Mouse (Mus musculus): ENCODE measurements around the gene Sap30bp. TPM values are rescaled to one million over a fixed set of nuclear protein-coding genes. Genes with fewer than 3 reads are reported as not detected.

Sap30bp gene
- total RNA-seq, 2 experiments from 2014 or later = 40.4 to 45.5 TPM

DNA sequence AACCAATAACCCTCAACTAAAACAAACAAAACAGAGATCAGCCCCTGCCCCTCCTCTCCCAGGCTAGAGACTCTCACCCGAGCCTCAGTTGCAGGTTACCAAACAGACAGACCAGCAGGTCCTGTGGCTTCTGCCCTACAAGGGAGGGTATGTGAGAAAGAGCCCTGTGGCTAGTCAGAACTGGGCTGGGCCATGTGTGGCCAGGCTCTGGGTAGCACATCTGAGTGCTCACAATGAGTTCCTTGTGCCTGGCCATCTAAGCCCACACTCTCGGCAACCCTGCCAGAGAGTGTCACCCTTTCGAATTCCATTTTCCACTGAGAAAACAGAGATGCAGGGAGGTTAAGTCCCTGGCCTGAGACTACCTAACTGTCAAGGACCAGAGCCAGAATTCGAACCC, 59.0 kb downstream of the Sap30bp start:
- DNase-seq (ENCODE audit: low spot score in 2 of 2) = no peak
- intact Hi-C loops (cut with DNase I) = no loop called here

GRCm38 (mm10) chr11:115995256-115995655, 62.2 kb downstream of the Sap30bp start:
- intact Hi-C loops (cut with DNase I) = no loop called here
- no peak for DNase-seq (ENCODE audit: low spot score in 2 of 2)

DNA sequence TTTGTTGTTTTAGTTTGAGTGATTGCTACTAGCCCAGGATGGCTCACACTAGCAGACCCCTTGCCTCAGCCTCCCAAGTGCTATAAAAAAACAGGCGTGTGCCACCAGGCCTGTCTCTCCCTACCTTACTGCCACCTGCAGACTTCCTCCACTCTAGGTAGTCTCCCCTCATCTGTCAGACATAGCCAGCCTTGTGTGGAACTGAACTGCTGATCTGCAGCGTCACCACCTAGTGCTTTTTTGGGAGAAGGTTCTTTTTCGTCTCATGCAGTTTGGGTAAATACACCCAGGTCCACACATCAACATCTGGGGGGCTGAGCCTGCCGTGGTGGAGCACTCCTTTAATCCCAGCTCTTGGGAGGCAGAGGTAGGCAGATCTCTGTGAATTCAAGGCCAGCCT, 64.0 kb downstream of the Sap30bp start:
- intact Hi-C loops (cut with DNase I) = no loop called here
- DNase-seq (ENCODE audit: low spot score in 2 of 2) = no peak

- intact Hi-C loops (cut with DNase I) = loop anchor here (2.0 kb wide), 1 partner anchor 59 kb away; no protein-coding TSS in a partner anchor
- no peak for DNase-seq (ENCODE audit: low spot score in 2 of 2)
Measured at GRCm38 (mm10) chr11:115997662-115998061, 64.6 kb downstream of the Sap30bp start.

- no peak for DNase-seq (ENCODE audit: low spot score in 2 of 2)
- intact Hi-C loops (cut with DNase I) = loop anchor here (2.0 kb wide), 1 partner anchor 60 kb away; no protein-coding TSS in a partner anchor
Measured at GRCm38 (mm10) chr11:115999027-115999426, 65.9 kb downstream of the Sap30bp start.

DNA sequence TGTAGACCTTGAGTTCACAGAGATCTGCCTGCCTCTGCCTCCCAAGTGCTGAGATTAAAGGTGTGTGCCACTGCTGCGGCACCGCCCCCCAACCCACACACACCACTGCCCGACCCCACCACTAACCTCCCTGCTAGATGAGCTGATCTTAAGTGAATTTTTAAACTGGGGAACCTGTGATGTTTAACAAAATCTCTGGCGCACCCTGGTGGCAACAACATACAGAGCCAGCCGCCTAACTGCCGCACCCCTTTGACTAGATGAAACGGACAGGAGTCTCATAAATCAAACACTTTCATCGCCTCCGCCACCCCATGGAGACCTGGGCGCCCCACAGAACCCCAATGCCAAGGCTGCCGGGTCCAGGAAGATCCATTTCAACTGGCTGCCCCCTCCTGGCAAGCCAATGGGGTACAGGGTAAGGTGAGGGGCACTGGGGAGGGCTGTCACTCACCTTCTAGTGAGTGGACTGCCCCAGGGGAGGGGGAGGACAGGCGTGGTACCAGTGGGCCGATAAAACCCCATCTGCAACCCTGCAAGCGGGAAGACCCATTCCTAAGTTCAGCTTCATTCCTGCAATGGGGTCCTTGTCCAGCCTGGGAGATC, 66.6 kb downstream of the Sap30bp start:
- peak; percentile 74 to 75 for DNase-seq (ENCODE audit: low spot score in 2 of 2)
- intact Hi-C loops (cut with DNase I) = loop anchor here (2.0 kb wide), 1 partner anchor 61 kb away; no protein-coding TSS in a partner anchor

- DNase-seq (ENCODE audit: low spot score in 2 of 2) = no peak
- intact Hi-C loops (cut with DNase I) = no loop called here
Measured at GRCm38 (mm10) chr11:116000607-116001006, 67.5 kb downstream of the Sap30bp start.

DNA sequence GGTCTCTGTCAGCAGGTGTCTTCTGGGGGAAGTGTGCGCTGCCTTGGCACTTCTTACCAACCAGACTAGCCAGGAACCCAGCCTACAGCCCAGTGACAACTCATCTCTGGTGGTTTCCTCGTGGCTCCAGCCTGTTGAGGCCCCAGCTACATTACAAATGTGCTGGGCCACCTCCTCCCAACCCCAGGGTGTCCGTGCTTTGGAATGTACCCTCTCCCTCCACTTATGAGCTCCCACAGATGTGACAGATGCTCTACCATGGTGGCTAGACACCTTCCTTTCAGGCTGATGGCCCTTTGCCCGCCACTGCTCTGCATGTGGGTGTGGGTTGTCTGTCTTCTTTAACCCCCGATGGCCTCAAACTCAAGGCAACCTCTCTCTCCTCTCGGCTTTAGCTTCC, 68.6 kb downstream of the Sap30bp start:
- no peak for DNase-seq (ENCODE audit: low spot score in 2 of 2)
- intact Hi-C loops (cut with DNase I) = no loop called here

- DNase-seq (ENCODE audit: low spot score in 2 of 2) = no peak
- intact Hi-C loops (cut with DNase I) = no loop called here
Measured at GRCm38 (mm10) chr11:116002894-116003293, 69.8 kb downstream of the Sap30bp start.

DNA sequence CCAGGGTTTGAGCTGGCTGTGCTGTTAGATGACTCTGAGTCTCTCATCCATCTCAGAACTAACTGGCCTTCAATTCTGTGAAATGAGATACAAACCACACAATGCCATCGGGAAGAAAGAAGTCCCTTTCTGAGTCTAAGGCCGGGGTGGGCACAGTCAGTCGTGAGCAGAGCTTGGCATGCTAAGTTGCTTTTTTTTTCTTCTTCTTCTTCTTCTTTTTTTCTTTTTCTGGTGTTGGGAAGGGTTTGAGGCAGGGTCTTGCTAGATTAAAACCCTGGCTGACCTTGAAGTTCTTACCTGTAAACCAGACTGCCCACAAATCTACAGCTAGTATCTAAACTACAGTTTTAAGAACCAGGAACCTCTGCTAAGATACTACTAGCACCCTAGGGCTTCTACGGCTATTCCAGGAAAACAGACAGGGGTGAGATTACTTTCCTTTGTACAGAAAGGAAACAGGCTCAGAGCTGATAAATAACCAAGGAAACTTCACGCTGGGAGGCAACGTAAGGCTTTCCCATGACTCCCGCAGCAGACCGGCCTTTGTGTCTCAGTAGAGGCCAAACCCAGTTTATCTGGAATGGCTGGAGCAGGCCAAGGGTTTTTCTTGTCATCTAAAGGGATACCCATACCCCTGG, 71.2 kb downstream of the Sap30bp start:
- no peak for DNase-seq (ENCODE audit: low spot score in 2 of 2)
- intact Hi-C loops (cut with DNase I) = no loop called here

DNA sequence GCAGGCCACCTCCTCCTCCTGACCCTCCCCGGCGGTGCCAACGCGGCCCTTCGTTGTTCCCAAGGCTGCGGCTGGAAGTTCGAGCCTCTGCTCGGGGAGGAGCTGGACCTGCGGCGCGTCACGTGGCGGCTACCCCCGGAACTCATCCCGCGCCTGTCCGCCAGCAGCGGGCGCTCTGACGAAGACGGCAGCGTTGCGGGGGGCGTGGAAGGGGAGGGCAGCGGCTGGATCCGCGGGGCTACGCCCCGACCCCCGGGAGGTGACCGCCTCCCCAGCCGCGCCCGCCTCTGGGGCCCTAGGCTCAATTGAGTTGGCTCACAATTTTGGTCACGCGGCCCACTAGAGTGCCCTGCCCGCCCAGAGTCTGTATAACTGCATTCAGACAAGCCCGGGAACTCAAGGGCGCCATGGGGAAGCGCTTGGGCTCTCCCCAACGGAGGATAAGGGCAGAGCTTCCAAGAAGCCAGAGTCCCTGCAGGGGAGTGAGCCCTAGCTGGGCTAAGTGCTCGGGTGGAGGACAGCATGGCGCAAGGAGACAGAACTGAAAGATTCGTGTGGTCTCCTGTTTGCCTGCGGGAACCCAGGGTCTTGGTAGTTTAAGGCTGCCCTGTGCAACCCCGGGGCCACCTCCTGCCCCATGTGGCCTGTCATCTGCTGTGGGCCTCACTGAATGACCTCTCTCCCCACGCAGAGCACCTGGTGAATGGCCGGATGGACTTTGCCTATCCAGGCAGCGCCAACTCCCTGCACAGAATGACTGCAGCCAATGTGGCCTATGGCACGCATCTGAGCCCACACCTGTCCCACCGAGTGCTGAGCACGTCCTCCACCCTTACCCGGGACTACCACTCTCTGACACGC, 72.0 kb downstream of the Sap30bp start:
- intact Hi-C loops (cut with DNase I) = no loop called here
- peak; percentile 52 to 64 for DNase-seq (ENCODE audit: low spot score in 2 of 2)

GRCm38 (mm10) chr11:116005701-116006419, 72.8 kb downstream of the Sap30bp start:
- no peak for DNase-seq (ENCODE audit: low spot score in 2 of 2)
- intact Hi-C loops (cut with DNase I) = no loop called here

DNA sequence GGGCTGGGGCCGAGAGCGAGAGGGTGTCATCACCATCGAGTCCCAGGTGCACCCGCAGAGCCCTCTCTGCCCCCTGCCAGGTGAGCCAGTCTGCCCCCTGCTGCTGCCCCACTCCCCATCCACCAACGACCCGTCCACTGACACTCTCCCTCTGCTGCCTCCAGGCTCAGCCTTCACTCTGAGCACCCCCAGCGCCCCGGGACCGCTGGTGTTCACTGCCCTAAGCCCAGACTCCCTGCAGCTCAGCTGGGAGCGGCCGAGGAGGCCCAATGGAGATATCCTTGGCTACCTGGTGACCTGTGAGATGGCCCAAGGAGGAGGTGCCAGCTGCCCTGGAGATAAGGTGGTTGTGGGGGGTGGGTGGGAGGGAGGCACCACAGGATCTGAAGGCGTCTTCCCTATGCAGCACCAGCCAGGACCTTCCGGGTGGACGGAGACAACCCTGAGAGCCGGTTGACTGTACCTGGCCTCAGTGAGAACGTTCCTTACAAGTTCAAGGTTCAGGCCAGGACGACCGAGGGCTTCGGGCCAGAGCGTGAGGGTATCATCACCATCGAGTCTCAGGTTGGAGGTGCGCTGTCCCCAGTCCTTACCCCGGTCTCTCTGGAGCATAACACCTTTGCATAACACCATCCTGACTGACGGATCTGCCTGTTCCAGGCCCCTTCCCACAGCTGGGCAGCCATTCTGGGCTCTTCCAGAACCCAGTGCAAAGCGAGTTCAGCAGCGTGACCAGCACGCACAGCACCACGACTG, 74.2 kb downstream of the Sap30bp start:
- intact Hi-C loops (cut with DNase I) = no loop called here
- DNase-seq (ENCODE audit: low spot score in 2 of 2) = no peak

- intact Hi-C loops (cut with DNase I) = no loop called here
- DNase-seq (ENCODE audit: low spot score in 2 of 2) = no peak
Measured at GRCm38 (mm10) chr11:116008411-116008810, 75.3 kb downstream of the Sap30bp start.

- intact Hi-C loops (cut with DNase I) = no loop called here
Measured at GRCm38 (mm10) chr11:116008832-116009375, 75.8 kb downstream of the Sap30bp start.

DNA sequence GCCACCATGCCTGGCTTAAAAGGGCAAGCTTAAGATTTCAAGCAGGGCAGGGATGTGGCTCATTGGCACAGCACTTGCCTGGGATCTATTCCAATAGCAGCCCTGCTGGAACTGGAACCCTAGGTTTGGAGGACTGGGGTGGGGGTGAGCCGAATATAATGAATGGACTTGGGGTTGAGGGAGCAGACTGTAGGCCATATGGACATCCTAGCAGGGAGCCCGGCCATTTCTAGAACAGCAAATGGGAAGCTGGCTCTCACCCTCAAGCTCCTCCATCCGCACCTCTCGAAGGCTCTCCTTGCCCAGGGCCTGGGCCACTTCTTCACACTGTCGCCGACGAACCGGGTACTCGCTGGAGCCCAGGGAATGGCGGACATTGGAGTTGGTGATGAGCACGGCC, 76.6 kb downstream of the Sap30bp start:
- intact Hi-C loops (cut with DNase I) = no loop called here
- no peak for DNase-seq (ENCODE audit: low spot score in 2 of 2)

More at GRCm38 (mm10) chr11:116008832-116009375, 75.8 kb downstream of the Sap30bp start:
- DNase-seq (ENCODE audit: low spot score in 2 of 2) = no peak

- no peak for DNase-seq (ENCODE audit: low spot score in 2 of 2)
- intact Hi-C loops (cut with DNase I) = no loop called here
Measured at GRCm38 (mm10) chr11:116010146-116010545, 77.1 kb downstream of the Sap30bp start.

- DNase-seq (ENCODE audit: low spot score in 2 of 2) = no peak
- intact Hi-C loops (cut with DNase I) = no loop called here
Measured at GRCm38 (mm10) chr11:116010948-116011347, 77.9 kb downstream of the Sap30bp start.
